Mouse (Mus musculus) layer of hippocampus, adult 9-10 months (tissue): Measurements from ENCODE around the gene Nmnat1.
A peak's percentile ranks its signal among the peaks of the same experiment; 100 is the strongest.
"Not testable (repeated sequence)": the region's sequence is repeated elsewhere in the genome, so short reads cannot be mapped to it uniquely, and the experiment has no call there.

ENCODE experiments used
- DNase-seq: peaks from one replicate; pipeline ENCODE4 v3.0.0; 2022; ENCODE audit warnings: low spot score

Nmnat1 gene

GRCm38 (mm10) chr4:149444964-149445701 lies 39.9 kb downstream of the Nmnat1 start:
- peak; percentile 62 for DNase-seq

GRCm38 (mm10) chr4:149444465-149444864 lies 40.5 kb downstream of the Nmnat1 start:
- DNase-seq, result no peak

GRCm38 (mm10) chr4:149442436-149442835 lies 42.6 kb downstream of the Nmnat1 start:
- no peak for DNase-seq

GRCm38 (mm10) chr4:149440576-149440975 lies 44.4 kb downstream of the Nmnat1 start:
- no peak for DNase-seq

GRCm38 (mm10) chr4:149431887-149432286 lies 53.1 kb downstream of the Nmnat1 start:
- not testable (repeated sequence) for DNase-seq

- DNase-seq, result no peak
Observed at GRCm38 (mm10) chr4:149429592-149429991, 55.4 kb downstream of the Nmnat1 start.

GRCm38 (mm10) chr4:149426325-149427199 lies 58.4 kb downstream of the Nmnat1 start, which contains the start of gene Ube4b:
Gene Ube4b (minus strand): TSS chr4:149426749.
- peak; percentile 96 for DNase-seq

- no peak for DNase-seq
Observed at GRCm38 (mm10) chr4:149425801-149426292, 59.2 kb downstream of the Nmnat1 start.

- no peak for DNase-seq
Observed at GRCm38 (mm10) chr4:149424755-149425154, 60.2 kb downstream of the Nmnat1 start.

GRCm38 (mm10) chr4:149417854-149418365 lies 67.1 kb downstream of the Nmnat1 start:
- DNase-seq, result no peak
